Mouse (Mus musculus) lung, postnatal 36 days (tissue): Measurements from ENCODE around the gene Mllt3.

ENCODE experiments used
- DNase-seq: peaks from one replicate; pipeline ENCODE4 v3.0.0; 2022; ENCODE audit warnings: mixed read lengths

Mllt3 gene

DNA sequence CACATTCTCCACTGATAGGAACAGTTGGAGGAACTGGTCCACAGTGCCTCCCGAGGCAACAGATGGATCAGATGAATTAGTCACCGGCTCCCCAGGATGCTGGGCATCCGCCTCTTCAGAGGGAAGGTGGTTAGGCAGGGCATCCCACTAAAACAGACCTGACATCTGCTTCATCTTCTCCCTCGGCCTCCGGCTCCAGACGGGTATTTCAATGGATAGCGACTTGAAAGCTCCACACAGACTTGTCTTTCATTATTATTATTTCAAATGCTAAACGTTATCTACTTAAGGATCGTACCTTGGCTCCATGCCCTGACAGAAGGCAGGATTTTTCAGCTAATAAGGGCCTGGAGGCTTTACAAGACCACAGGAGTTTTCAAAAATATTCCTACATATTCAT is 214.0 kb downstream of the Mllt3 start:
- DNase-seq = no peak

DNA sequence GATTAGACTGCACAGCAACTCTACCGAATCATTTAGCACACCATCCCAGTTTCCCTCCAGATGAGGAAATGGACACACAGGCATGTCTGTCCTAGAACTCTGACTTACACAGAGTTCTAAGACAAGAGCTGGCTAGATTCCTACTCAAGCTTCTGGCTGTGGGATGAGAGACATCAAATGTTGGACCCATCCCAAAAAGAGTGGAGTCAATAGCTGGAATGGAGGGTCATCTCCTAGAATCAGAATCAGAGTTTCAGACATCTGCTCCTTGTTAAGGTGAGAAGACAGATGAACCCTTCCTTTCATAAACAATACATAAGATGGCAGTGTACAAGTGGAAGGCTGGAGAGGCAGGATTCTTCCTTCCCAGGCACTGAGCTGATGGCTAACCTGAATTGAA is 214.9 kb downstream of the Mllt3 start:
- DNase-seq = no peak

- DNase-seq = no peak
Observed at GRCm38 (mm10) chr4:87815465-87816108, 217.6 kb downstream of the Mllt3 start.

DNA sequence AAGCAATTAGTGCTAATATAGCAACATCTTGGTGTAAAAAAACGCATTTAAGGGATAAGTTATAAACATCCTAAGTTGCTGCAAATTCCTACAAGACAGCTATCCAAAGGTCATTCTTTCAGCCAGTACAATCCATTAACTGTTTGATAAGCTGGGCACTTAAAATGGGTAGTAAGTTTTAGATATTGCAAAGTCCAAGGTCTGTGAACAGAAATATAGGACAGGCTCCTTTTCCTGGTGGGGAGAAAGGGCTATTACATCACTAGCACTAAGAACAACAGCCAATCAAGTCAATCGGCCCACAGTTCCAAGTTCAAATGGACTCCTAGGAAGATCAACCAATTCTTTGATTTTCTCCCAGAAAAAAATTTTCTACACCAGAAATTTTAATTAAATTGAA is 221.3 kb downstream of the Mllt3 start:
- DNase-seq = no peak

DNA sequence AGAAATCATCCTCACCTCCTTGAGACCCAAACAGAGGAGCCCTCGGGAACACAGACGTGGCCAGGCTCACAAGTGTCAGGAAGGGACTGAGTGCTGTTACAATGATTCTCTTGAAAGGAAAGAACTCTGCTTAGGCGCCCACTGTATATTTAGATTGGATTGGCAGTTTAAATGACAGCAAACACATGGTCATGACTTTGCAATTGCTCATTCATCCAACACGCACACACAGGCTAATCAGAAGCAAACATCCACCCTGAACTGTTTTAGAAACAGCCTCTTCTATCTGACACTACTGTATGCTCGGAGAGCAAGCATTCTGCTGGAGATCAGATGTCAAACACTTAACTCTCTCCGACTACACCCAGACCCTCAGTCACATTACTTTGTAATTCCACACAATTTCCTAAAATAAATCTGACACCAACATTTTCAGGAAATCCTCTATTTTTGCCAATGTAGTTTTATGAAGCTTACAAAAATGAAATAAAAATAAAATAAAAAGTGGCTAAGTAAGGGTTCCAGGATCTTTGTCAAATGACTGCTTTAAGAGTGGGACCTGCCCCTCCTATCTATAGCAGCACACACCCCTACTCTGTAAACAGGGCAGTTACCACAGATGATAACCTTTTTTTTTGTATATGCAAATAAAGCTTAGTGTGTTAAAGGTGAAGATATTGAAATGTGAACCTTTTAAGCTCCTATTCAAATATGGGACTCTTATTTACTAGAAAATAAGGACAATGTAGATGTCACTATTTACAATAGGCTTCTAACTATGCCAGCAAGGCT is 226.8 kb downstream of the Mllt3 start:
- no peak for DNase-seq

DNA sequence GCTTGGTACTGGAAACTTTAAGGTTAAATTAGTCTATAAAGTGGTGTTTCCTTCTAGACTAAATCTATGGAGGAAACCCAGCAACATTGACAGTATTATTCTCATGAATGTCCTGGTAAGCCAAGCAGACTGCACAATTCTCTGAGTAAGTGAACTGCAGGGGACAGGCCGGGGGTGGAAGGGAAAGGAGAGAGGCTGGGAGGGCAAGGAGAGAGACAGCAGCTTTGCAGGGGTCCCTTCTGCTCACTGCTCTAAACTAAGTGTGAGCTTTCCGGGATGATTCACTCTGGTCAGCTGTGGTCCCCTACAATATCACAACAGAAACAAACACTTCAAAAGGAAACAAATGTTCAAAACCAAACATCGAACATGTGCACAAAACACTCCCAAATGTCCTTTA is 228.6 kb downstream of the Mllt3 start:
- DNase-seq = no peak

GRCm38 (mm10) chr4:87803313-87803712 is 229.9 kb downstream of the Mllt3 start:
- DNase-seq = no peak

GRCm38 (mm10) chr4:87802140-87802539 is 231.0 kb downstream of the Mllt3 start:
- no peak for DNase-seq

- DNase-seq = no peak
Observed at GRCm38 (mm10) chr4:87801332-87801731, 231.8 kb downstream of the Mllt3 start.

DNA sequence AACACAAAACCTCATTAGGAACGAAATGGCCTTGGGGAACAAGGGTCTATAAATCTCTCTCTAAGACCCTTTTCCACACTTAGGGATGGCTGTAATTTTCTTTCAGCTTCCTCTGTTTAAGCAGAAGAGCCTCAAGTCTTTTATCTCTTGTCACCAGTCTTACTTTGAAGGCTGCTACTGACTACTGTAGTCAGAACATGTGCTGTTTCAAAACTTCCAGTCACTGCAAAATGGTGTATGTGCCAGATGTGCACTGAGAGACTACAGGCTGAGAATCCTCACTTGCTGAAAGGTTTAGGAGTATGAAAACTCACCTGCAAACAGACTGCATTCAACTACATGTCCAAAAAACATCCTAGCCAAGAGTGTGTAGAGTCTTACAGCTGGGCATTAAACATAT is 232.9 kb downstream of the Mllt3 start:
- DNase-seq = no peak

DNA sequence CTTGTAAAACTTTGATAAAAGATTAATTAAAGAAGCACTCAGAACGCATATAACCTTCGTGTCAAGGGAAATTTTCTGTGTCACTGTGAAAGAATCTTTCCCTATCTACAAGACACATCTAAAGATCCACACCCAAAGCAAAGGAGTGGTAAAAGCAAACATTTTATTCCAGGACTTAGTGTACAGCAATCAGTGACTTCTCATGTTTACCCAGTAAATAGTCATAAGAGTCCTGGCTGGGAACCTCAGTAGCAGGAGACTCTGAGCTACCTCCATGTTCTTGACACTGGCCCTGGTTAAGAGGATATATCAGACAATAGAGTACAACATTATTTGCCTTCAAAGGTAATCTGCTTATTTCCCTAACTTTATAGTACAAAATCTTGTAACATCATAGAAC is 233.7 kb downstream of the Mllt3 start:
- no peak for DNase-seq

DNA sequence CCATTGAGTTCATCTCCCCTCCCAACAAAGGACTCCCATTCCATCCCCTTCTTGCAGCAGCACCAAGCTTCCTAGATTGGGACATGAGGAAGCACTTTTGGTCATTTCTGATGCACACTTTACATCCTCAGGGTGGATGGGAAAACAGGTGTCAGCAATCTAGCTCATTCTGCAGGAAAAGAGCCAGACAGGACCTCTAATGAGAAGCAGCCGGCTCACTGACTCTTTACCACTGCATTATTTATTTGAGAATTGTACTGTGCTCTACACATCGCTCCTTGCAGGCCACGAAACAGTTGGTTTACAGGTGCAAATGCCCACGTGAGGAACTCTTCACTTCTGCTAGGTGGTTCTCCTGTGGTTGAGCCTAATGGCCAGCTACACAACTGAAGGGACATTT is 237.9 kb downstream of the Mllt3 start:
- no peak for DNase-seq

GRCm38 (mm10) chr4:87794216-87794615 is 238.9 kb downstream of the Mllt3 start:
- DNase-seq = no peak

GRCm38 (mm10) chr4:87792511-87792910 is 240.7 kb downstream of the Mllt3 start:
- DNase-seq = no peak

DNA sequence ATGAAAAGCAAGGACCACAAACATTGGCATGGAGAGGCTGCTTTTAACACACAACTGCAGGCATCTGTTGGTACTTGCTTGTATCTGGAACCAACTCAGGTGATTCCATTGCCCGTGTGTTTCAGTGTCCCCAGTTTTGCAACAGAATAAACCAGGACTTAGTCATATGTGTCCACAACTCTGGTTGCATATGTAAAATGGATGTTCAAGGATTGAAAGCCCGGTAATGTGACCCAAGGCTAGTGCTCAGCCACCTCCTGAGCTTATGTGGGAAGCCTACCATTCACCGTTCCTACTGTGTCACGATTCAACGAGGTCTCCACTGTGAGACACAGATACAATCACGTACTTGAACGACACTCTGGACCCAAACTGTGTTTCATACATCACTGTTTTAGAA is 243.7 kb downstream of the Mllt3 start:
- DNase-seq = no peak

- peak; percentile 75 for DNase-seq
Observed at GRCm38 (mm10) chr4:87788691-87789090, 244.5 kb downstream of the Mllt3 start.

GRCm38 (mm10) chr4:87785132-87786074 is 247.8 kb downstream of the Mllt3 start:
- peak; percentile 66 for DNase-seq

- DNase-seq = no peak
Observed at GRCm38 (mm10) chr4:87783809-87784208, 249.4 kb downstream of the Mllt3 start.

DNA sequence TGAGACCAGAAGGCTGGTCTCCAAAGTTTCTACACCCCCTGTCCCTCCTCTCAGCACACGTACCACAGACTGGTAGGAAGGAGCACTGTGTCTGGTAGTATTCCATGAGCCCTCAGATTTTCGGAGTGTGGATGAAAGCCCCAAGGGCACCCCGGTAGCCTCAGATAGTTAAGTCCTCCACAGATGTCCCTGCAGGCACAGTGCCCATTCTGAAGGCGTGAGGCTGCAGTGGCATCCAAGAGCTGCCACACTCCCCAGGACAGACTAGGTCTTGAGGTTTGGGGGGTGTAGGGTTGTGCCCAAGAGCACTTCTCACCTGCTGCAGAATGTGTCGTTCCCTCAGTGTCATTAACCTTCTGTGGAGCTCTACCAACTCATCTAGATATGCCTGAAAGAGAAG is 251.2 kb downstream of the Mllt3 start:
- DNase-seq = no peak

- DNase-seq = peak; percentile 15
Observed at GRCm38 (mm10) chr4:87775721-87776120, 257.4 kb downstream of the Mllt3 start.

- no peak for DNase-seq
Observed at GRCm38 (mm10) chr4:87774515-87774914, 258.6 kb downstream of the Mllt3 start.

- DNase-seq = no peak
Observed at GRCm38 (mm10) chr4:87767711-87768561, 265.2 kb downstream of the Mllt3 start.
